Mouse (Mus musculus) CH12.LX (cell line): Measurements from ENCODE around the gene Prkce. TPM values are rescaled to one million over a fixed set of nuclear protein-coding genes. Genes with fewer than 3 reads are reported as not detected.

ENCODE experiments used
- DNase-seq: peaks from one replicate; pipeline ENCODE4 v3.0.0-alpha.2; 2013; ENCODE audit errors: extremely low read depth
- H3K27ac ChIP-seq: 2 replicates; pipeline ENCODE4 v1.5.1; 2012; ENCODE audit warnings: low read depth, mild to moderate bottlenecking, control low read depth, moderate library complexity; ENCODE audit not compliant: insufficient read depth
- H3K27me3 ChIP-seq: replicated peaks from 2 replicates; pipeline ENCODE3; 2012; ENCODE audit warnings: inconsistent platforms
- H3K36me3 ChIP-seq, 2 experiments: replicated peaks in 1 of 2; 2 replicates each; pipeline versions ENCODE3 to v1.6.1; 2012; ENCODE audit warnings: inconsistent platforms in 1 of 2, low read length in 1 of 2, mild to moderate bottlenecking in 1 of 2, mixed read lengths in 1 of 2, moderate library complexity in 1 of 2; ENCODE audit not compliant: control insufficient read depth in 1 of 2, insufficient read depth in 1 of 2
- H3K4me1 ChIP-seq, 2 experiments: 2 replicates each; pipeline ENCODE4 v1.6.1; 2012; ENCODE audit warnings: inconsistent platforms in 1 of 2, moderate library complexity in 1 of 2; ENCODE audit not compliant: insufficient read depth in 2 of 2, control insufficient read depth in 1 of 2
- H3K4me2 ChIP-seq: 2 replicates; pipeline ENCODE4 v1.6.1; 2012; ENCODE audit warnings: low read depth, mild to moderate bottlenecking, control low read depth; ENCODE audit not compliant: poor library complexity, insufficient read depth, severe bottlenecking
- H3K4me3 ChIP-seq, 3 experiments: fragments of 150-350 bp in 1 of 3; sonication (generic) in 1 of 3; replicated peaks in 1 of 3; 2 replicates each; pipeline versions ENCODE3 to v1.5.1; 2011 to 2012; ENCODE audit warnings: low read depth in 2 of 3, low read length in 2 of 3, mild to moderate bottlenecking in 2 of 3, moderate library complexity in 2 of 3, control low read depth in 1 of 3, improper control_type of control experiment in 1 of 3, inconsistent platforms in 1 of 3, mixed read lengths in 1 of 3; ENCODE audit not compliant: poor library complexity in 1 of 3
- H3K79me2 ChIP-seq: replicated peaks from 2 replicates; pipeline ENCODE4 v1.6.1; 2012; ENCODE audit warnings: mild to moderate bottlenecking, moderate library complexity; ENCODE audit not compliant: control insufficient read depth, poor library complexity, insufficient read depth, severe bottlenecking; ENCODE audit errors: extremely low read depth
- H3K9ac ChIP-seq: 2 replicates; pipeline ENCODE4 v1.6.1; 2012; ENCODE audit warnings: low read depth, mild to moderate bottlenecking, control low read depth, moderate library complexity; ENCODE audit not compliant: insufficient read depth
- H3K9me3 ChIP-seq: replicated peaks from 2 replicates; pipeline ENCODE3; 2012; ENCODE audit warnings: low read length, inconsistent platforms, mixed read lengths
- BHLHE40 ChIP-seq: IDR thresholded peaks from 2 replicates; pipeline ENCODE4 v1.6.1; 2011; ENCODE audit warnings: mild to moderate bottlenecking, low read depth, low read length, improper control_type of control experiment
- CHD2 ChIP-seq: IDR thresholded peaks from 2 replicates; pipeline ENCODE4 v1.6.1; 2011; ENCODE audit warnings: low read length, improper control_type of control experiment
- ELF1 ChIP-seq: IDR thresholded peaks from 2 replicates; pipeline ENCODE4 v1.6.1; 2014; ENCODE audit warnings: low read depth, mild to moderate bottlenecking, inconsistent platforms, low read length, improper control_type of control experiment
- ETS1 ChIP-seq: conservative IDR thresholded peaks from 2 replicates; pipeline ENCODE4 v1.6.1; 2012; ENCODE audit warnings: low read depth, mild to moderate bottlenecking, inconsistent platforms, low read length, improper control_type of control experiment, moderate library complexity
- HCFC1 ChIP-seq: IDR thresholded peaks from 2 replicates; pipeline ENCODE4 v1.6.1; 2012; ENCODE audit warnings: low read depth, mild to moderate bottlenecking, inconsistent platforms, low read length, improper control_type of control experiment
- IRF4 ChIP-seq: IDR thresholded peaks from 2 replicates; pipeline ENCODE4 v1.6.1; 2014; ENCODE audit warnings: low read depth, mild to moderate bottlenecking, inconsistent platforms, low read length, improper control_type of control experiment
- JUN ChIP-seq: IDR thresholded peaks from 2 replicates; pipeline ENCODE4 v1.6.1; 2011; ENCODE audit warnings: low read depth, mild to moderate bottlenecking, low read length, improper control_type of control experiment, moderate library complexity; ENCODE audit not compliant: insufficient read depth
- JUND ChIP-seq: conservative IDR thresholded peaks from 2 replicates; pipeline ENCODE4 v1.6.1; 2011; ENCODE audit warnings: low read depth, low read length, improper control_type of control experiment
- MAFK ChIP-seq: IDR thresholded peaks from 2 replicates; pipeline ENCODE4 v1.6.1; 2011; ENCODE audit warnings: low read length, improper control_type of control experiment; ENCODE audit not compliant: insufficient replicate concordance
- MAX ChIP-seq: IDR thresholded peaks from 2 replicates; pipeline ENCODE4 v1.6.1; 2011; ENCODE audit warnings: low read length, improper control_type of control experiment
- MAZ ChIP-seq: IDR thresholded peaks from 2 replicates; pipeline ENCODE4 v1.6.1; 2012; ENCODE audit warnings: low read depth, mild to moderate bottlenecking, inconsistent platforms, low read length, improper control_type of control experiment, moderate library complexity
- MXI1 ChIP-seq: IDR thresholded peaks from 2 replicates; pipeline ENCODE4 v1.6.1; 2011; ENCODE audit warnings: mild to moderate bottlenecking, low read depth, low read length, improper control_type of control experiment
- MYC ChIP-seq: IDR thresholded peaks from 2 replicates; pipeline ENCODE4 v1.6.1; 2011; ENCODE audit warnings: low read depth, mild to moderate bottlenecking, improper control_type of control experiment, low read length
- NELFE ChIP-seq: IDR thresholded peaks from 2 replicates; pipeline ENCODE4 v1.6.1; 2011; ENCODE audit warnings: low read depth, low read length, improper control_type of control experiment
- NRF1 ChIP-seq: IDR thresholded peaks from 2 replicates; pipeline ENCODE4 v1.6.1; 2014; ENCODE audit warnings: low read depth, mild to moderate bottlenecking, inconsistent platforms, low read length, improper control_type of control experiment, moderate library complexity
- PAX5 ChIP-seq: IDR thresholded peaks from 2 replicates; pipeline ENCODE4 v1.6.1; 2012; ENCODE audit warnings: low read length, inconsistent platforms, mixed read lengths
- POLR2AphosphoS2 ChIP-seq: IDR thresholded peaks from 2 replicates; pipeline ENCODE4 v1.6.1; 2011; ENCODE audit warnings: low read depth, low read length, improper control_type of control experiment
- RAD21 ChIP-seq: IDR thresholded peaks from 2 replicates; pipeline ENCODE4 v1.6.1; 2011; ENCODE audit warnings: low read depth, mild to moderate bottlenecking, low read length, improper control_type of control experiment, moderate library complexity
- RCOR1 ChIP-seq: conservative IDR thresholded peaks from 2 replicates; pipeline ENCODE4 v1.6.1; 2012; ENCODE audit warnings: low read depth, mild to moderate bottlenecking, inconsistent platforms, low read length, improper control_type of control experiment
- SIN3A ChIP-seq: IDR thresholded peaks from 2 replicates; pipeline ENCODE4 v1.6.1; 2012; ENCODE audit warnings: low read length, improper control_type of control experiment, inconsistent platforms
- TCF12 ChIP-seq: IDR thresholded peaks from 2 replicates; pipeline ENCODE4 v1.6.1; 2014; ENCODE audit warnings: low read depth, mild to moderate bottlenecking, inconsistent platforms, low read length, improper control_type of control experiment
- UBTF ChIP-seq: IDR thresholded peaks from 2 replicates; pipeline ENCODE4 v1.6.1; 2012; ENCODE audit warnings: low read depth, mild to moderate bottlenecking, inconsistent platforms, low read length, improper control_type of control experiment, moderate library complexity
- USF1 ChIP-seq: IDR thresholded peaks from 2 replicates; pipeline ENCODE4 v1.6.1; 2014; ENCODE audit warnings: low read depth, mild to moderate bottlenecking, inconsistent platforms, low read length, improper control_type of control experiment
- USF2 ChIP-seq: conservative IDR thresholded peaks from 2 replicates; pipeline ENCODE4 v1.6.1; 2011; ENCODE audit warnings: low read depth, low read length, improper control_type of control experiment
- ZC3H11A ChIP-seq: IDR thresholded peaks from 2 replicates; pipeline ENCODE4 v1.6.1; 2012; ENCODE audit warnings: low read depth, mild to moderate bottlenecking, inconsistent platforms, low read length, improper control_type of control experiment
- ZKSCAN1 ChIP-seq: IDR thresholded peaks from 2 replicates; pipeline ENCODE4 v1.6.1; 2012; ENCODE audit warnings: low read depth, inconsistent platforms, low read length, improper control_type of control experiment, borderline replicate concordance
- ZMIZ1 ChIP-seq: IDR thresholded peaks from 2 replicates; pipeline ENCODE4 v1.6.1; 2012; ENCODE audit warnings: low read depth, mild to moderate bottlenecking, inconsistent platforms, low read length, improper control_type of control experiment
- ZNF384 ChIP-seq: IDR thresholded peaks from 2 replicates; pipeline ENCODE4 v1.6.1; 2012; ENCODE audit warnings: low read depth, low read length, improper control_type of control experiment, inconsistent platforms
- dilution Hi-C: fragments of 300-500 bp; cut with MboI; formaldehyde crosslinking; loops from 2 replicates; pipeline ENCODE4 v1.14.3; 2020; ENCODE audit warnings: low sequenced_read_pairs; ENCODE audit not compliant: extremely low pct_unique_long_range_greater_than_20kb, extremely low pct_ligation_motif_present
- in situ Hi-C: fragments of 300-500 bp; cut with MboI; formaldehyde crosslinking; loops from 3 replicates; pipeline ENCODE4 v1.14.3; 2019; ENCODE audit warnings: low sequenced_read_pairs, low pct_ligation_motif_present, low pct_unique_long_range_greater_than_20kb, mixed read lengths
- polyA plus RNA-seq: library from polyadenylated mRNA; unstranded; fragments of >175 nt; gene quantifications from 2 replicates; pipeline ENCODE4 v1.2.1, GENCODE M21; 2012; ENCODE audit warnings: low read depth; ENCODE audit not compliant: insufficient read length
- total RNA-seq, 2 experiments: library from RNA; depleted of rRNA; stranded (reverse); fragments of 300-350 nt in 1 of 2; fragments of >200 nt in 1 of 2; gene quantifications; 2 replicates each; pipeline ENCODE4 v1.2.3; 2012 to 2014

Gene Prkce
- total and polyA plus RNA-seq, 3 experiments: 4.1 to 13.2 (median 11.4) TPM

DNA sequence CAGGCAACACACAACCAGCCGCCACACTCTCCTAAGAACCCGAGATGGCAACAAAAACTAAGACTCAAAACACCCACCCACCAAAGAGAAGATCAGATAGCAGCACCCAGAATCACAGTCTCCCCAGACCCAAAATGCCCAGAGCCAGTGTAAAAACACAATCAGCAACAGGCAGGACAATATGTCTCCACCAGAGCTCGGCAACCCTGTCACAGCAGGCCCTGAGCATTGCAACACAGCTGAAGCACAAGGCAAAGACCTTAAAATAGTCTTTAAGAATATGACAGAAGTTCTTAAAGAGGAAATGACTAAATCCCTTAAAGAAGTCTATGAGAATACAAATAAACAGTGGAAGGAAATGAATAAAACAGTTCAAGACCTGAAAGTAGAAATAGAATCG is 495.9 kb downstream of the Prkce start:
- peaks cover 9 to 15% of the 10 kb centered on the region in 2 experiments; a peak in 3 of 4 replicates for H3K4me1 ChIP-seq
- dilution Hi-C loops (loop anchor here (25.0 kb wide), 1 partner anchor 99 kb away; the partner anchor contains the start of gene Epas1), in situ Hi-C loops (no loop called here)
- no peak overlapping the region for H3K4me3 ChIP-seq
- DNase-seq: no peak
- no peak for TF ChIP-seq USF1
- no peak for TF ChIP-seq TCF12
- no peak for TF ChIP-seq PAX5
- TF ChIP-seq ZKSCAN1: no peak
- TF ChIP-seq NELFE: no peak
- no peak for TF ChIP-seq ETS1
- TF ChIP-seq CHD2: no peak
- no peak for TF ChIP-seq HCFC1
- no peak for TF ChIP-seq ELF1
- TF ChIP-seq RCOR1: no peak
- TF ChIP-seq MYC: no peak
- no peak for TF ChIP-seq JUN
- no peak for TF ChIP-seq MXI1
- no peak for TF ChIP-seq JUND
- TF ChIP-seq ZNF384: no peak
- TF ChIP-seq BHLHE40: no peak
- no peaks in the 10 kb centered on the region for H3K27me3 ChIP-seq
- H3K9me3 ChIP-seq: no peaks in the 10 kb centered on the region
- H3K4me2 ChIP-seq: no peak overlapping the region
- H3K27ac ChIP-seq: no peak overlapping the region
- no peaks in the 10 kb centered on the region for H3K79me2 ChIP-seq
- no peaks in the 10 kb centered on the region for H3K36me3 ChIP-seq
- H3K9ac ChIP-seq: no peak overlapping the region

DNA sequence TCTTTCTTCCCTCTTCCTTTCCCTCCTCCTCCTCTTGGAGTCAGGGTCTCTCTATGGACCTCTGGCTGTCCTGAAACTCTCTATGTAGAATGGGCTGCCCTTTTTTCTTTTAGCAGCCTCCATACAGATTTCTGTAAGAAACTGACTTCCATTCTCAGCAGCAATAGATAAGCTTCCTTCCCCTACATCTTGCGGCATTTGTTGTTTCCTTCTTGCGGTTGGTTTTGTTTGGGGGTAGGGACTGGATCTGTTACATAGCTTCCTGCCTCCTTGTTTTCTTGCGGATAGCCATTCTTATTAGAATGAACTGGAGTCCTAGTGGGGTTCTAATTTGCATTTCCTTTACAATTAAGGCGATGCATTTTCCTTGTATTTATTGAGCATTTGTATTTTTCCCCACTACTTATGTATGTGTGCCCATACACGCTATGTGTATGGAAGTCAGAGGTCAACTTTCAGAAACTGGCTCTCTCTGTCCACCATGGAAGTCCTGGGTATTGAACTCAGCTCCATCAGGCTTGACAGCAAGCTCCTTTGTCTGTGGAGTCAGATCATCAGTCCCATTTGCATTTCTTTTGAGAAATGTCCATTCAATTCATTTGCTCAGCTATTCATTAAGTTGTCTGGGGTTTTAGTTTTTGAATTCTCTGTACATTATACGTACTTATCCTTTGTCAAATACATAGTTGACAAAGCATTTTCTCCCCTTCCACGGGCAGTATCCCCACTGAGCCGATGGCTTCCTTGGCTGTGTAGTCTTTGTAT is 500.4 kb downstream of the Prkce start:
- in situ Hi-C loops: no loop called here

More for the DNA sequence above, 500.4 kb downstream of the Prkce start:
- Histone ChIP-seq H3K79me2 (no peaks in the 10 kb centered on the region), H3K27ac (no peak overlapping the region), H3K4me2 (no peak overlapping the region), H3K9me3 (no peaks in the 10 kb centered on the region), H3K4me1 (no peaks in the 10 kb centered on the region), H3K9ac (no peak overlapping the region), H3K36me3 (no peaks in the 10 kb centered on the region), H3K4me3 (no peak overlapping the region), H3K27me3 (no peaks in the 10 kb centered on the region)
- dilution Hi-C loops: loop anchor here (25.0 kb wide), 1 partner anchor 94 kb away; the partner anchor contains the start of gene Epas1
- no peak for DNase-seq
- TF ChIP-seq USF1: no peak
- no peak for TF ChIP-seq ZKSCAN1
- TF ChIP-seq SIN3A: no peak
- TF ChIP-seq UBTF: no peak
- no peak for TF ChIP-seq USF2
- no peak for TF ChIP-seq RCOR1
- TF ChIP-seq RAD21: no peak
- TF ChIP-seq IRF4: no peak
- no peak for TF ChIP-seq NRF1
- TF ChIP-seq ZMIZ1: no peak
- TF ChIP-seq MAZ: no peak
- no peak for TF ChIP-seq POLR2AphosphoS2
- no peak for TF ChIP-seq MXI1
- TF ChIP-seq MAFK: no peak
- no peak for TF ChIP-seq NELFE
- TF ChIP-seq TCF12: no peak
- no peak for TF ChIP-seq ZC3H11A
- no peak for TF ChIP-seq MAX
